In genomic region chr11:70871766-70872330, GRCm38 (mm10) we compare ENCODE assay signal across 12 mouse cellular contexts. TPM values are rescaled to one million over a fixed set of nuclear protein-coding genes. Genes with fewer than 3 reads are reported as not detected.
DNase-seq lines count a peak whose midpoint lies in the region; ATAC-seq and TF ChIP-seq lines count a peak whose summit lies in the region.
"Had no signal": no experiment of that assay in that cellular context is flagged by ENCODE, and none has a peak within 500 bp of the region (broad histone marks: within the 10 kb centered on the region; RNA-seq: fewer than 3 reads in every experiment).

No protein-coding gene starts in this region.

- no peak for ATAC-seq in erythroblast, adult 5-6 weeks (replicated peaks; ENCODE audit: low FRiP score, poor library complexity, severe bottlenecking)
- ATAC-seq: forebrain, embryonic 14.5 days had no signal

- intact Hi-C loops in heart, postnatal 10 days (cut with DNase I), result no loop called here

- peak overlapping the region; percentile 44 for H3K27ac ChIP-seq in layer of hippocampus, adult 2 months

- TF ChIP-seq CTCF in layer of hippocampus, adult 2 months (conservative IDR thresholded peaks at IDR 0.05), result no peak

- no peak overlapping the region for H3K4me3 ChIP-seq in layer of hippocampus, adult 2 months

- peak in 1 of 2 experiments; percentile 8 for DNase-seq in layer of hippocampus, adult 2 months (ENCODE audit: low spot score in 2 of 2)
- DNase-seq in layer of hippocampus, adult 9-11 months, result no peak
- DNase-seq in adrenal gland, postnatal 25 days, result peak; percentile 52
- DNase-seq in heart, postnatal 10 days, result peak; percentile 45 to 50
- DNase-seq in lung, postnatal 36 days, result peak; percentile 26
- DNase-seq in right cerebral cortex, postnatal 36 days (ENCODE audit: low spot score in 2 of 2), result no peak
- DNase-seq: right cerebral cortex, postnatal 4 days; thymus, postnatal 25 days had no signal

RNA-seq across cellular contexts. Expression of gene Rabep1, which starts 27.3 kb away (rescaled TPM):
- 100 to 1,000 TPM; 122 to 124 TPM for total RNA-seq in layer of hippocampus, adult 2 months (2021)
- total RNA-seq in adrenal gland, postnatal 25 days (2021), result 166 and 181 TPM in 2 replicates
- total RNA-seq in heart, postnatal 10 days (2021), result 10 to 100 TPM; 32.3 to 38.4 TPM
- total RNA-seq in erythroblast, adult 5-6 weeks (2015; ENCODE audit: low replicate concordance), result 5.2 and 10.0 TPM in 2 replicates
- total RNA-seq in erythroblast, adult 5-6 weeks (2017; ENCODE audit: low replicate concordance), result 10.8 and 19.2 TPM in 2 replicates

RNA-seq across cellular contexts. Expression of gene Scimp, which starts 59.5 kb away (rescaled TPM):
- not detected for total RNA-seq in layer of hippocampus, adult 2 months (2021)
- total RNA-seq in adrenal gland, postnatal 25 days (2021), result 0.79 and 0.90 TPM in 2 replicates
- not detected for total RNA-seq in heart, postnatal 10 days (2021)
- not detected in 2 replicates for total RNA-seq in erythroblast, adult 5-6 weeks (2015; ENCODE audit: low replicate concordance)
- not detected in 2 replicates for total RNA-seq in erythroblast, adult 5-6 weeks (2017; ENCODE audit: low replicate concordance)
- total RNA-seq: ES-E14; left cerebral cortex, postnatal 25 days had no signal

Comparison
In these comparisons a context has a peak if more than half of its experiments do, and no peak if none do; other contexts are left out.
1. DNase-seq: peak in adrenal gland, postnatal 25 days (single experiment), heart, postnatal 10 days (2 of 2) and lung, postnatal 36 days (single experiment); none in layer of hippocampus, adult 9-11 months (single experiment) and right cerebral cortex, postnatal 36 days (0 of 2).